Mouse (Mus musculus) gastrocnemius, postnatal 36 days (tissue): ENCODE data around the gene Wdfy3. TPM values are rescaled to one million over a fixed set of nuclear protein-coding genes. Genes with fewer than 3 reads are reported as not detected.

Experiments
- DNase-seq, 2 experiments: peaks; one replicate each; pipeline ENCODE4 v3.0.0; 2022
- intact Hi-C: fragments of 180-260 bp; cut with DNase I; formaldehyde crosslinking; loops from one replicate; pipeline ENCODE4 v1.15.1; 2025
- total RNA-seq, 2 experiments: library from RNA; stranded (reverse); gene quantifications; 2 replicates each; pipeline ENCODE4 v1.2.3; 2021

Gene Wdfy3
- total RNA-seq, 2 experiments from 2014 or later = 18.3 to 21.2 TPM

GRCm38 (mm10) chr5:102061816-102062215 lies 7.9 kb downstream of the Wdfy3 start:
- no peak for DNase-seq
- intact Hi-C loops = no loop called here

DNA sequence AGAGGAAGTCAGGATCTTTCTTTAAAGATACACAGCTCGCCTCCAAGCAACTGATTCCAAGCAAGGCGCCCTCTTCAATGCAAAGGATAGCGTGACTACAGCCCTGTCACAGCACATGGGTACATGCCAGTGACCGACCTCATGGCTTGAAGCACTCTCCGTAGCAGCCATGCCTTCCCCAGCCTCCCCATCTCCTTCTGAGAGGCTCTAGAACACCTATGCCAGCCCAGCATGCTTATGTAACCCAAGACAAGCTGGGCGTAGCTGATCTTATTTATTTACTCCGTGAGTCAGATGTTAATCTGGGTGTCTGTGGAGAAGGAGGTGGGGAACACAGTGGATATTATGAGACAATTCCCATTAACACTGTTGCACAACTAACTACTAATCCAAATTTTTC lies 13.8 kb downstream of the Wdfy3 start:
- DNase-seq = peak in 1 of 2 experiments; percentile 26
- intact Hi-C loops = no loop called here

- DNase-seq = no peak
- intact Hi-C loops = no loop called here
Observed at GRCm38 (mm10) chr5:102055130-102055641, 14.5 kb downstream of the Wdfy3 start.

DNA sequence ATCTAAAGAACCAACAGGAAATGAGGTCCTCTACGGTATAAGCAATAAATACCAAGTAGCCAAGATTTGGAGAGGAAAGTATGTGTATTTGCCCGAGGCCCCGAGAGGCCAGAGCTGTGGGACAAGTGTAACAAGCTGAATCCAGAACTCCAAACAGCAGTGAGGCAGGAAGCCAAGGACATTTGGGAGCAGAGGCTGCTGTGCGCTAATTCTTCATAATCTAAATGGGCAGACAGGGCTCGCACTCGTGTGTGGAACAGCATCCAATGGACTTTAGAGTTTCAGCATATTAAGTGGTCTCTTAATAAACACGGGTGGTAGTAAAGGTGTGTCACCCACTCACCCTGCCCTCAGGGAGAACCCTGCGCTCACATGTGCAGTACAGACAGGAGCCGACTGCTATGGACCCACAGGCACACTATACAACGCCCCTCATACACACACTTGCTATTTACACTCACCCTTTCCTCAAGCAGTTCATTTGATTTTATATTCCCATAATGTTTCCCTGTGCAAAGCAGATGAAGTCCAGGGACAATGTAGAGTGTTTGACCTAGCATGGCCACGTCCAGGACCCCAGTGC lies 15.1 kb downstream of the Wdfy3 start:
- intact Hi-C loops = no loop called here
- peak in 1 of 2 experiments; percentile 26 for DNase-seq

DNA sequence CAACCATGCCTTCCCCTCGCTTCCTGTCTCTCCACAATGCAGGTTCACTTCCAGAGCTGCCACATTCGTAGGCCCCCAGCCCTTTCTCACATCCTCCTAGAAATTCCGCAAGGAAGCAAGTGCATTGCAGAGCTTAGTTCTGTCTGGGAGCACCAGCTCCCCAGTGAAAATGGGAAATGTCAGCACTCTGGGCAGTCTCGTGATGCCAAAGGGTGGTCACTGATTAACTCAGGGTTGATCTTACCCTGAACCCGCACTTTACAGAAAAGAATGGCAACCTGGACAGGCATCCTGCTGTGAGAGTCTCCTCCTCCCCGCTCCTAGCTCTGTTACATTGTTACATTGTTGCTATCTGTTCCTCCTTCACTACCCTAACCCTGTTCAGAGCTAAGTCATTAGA lies 16.8 kb downstream of the Wdfy3 start:
- DNase-seq = no peak
- intact Hi-C loops = no loop called here

GRCm38 (mm10) chr5:102052465-102052864 lies 17.3 kb downstream of the Wdfy3 start:
- DNase-seq = no peak
- intact Hi-C loops = no loop called here

GRCm38 (mm10) chr5:102050677-102051076 lies 19.0 kb downstream of the Wdfy3 start:
- intact Hi-C loops = no loop called here
- DNase-seq = no peak

- intact Hi-C loops = no loop called here
- DNase-seq = no peak
Observed at GRCm38 (mm10) chr5:102048416-102048815, 21.3 kb downstream of the Wdfy3 start.

GRCm38 (mm10) chr5:102046617-102047116 lies 23.1 kb downstream of the Wdfy3 start:
- no peak for DNase-seq
- intact Hi-C loops = no loop called here

GRCm38 (mm10) chr5:102045636-102046616 lies 23.8 kb downstream of the Wdfy3 start:
- DNase-seq = no peak
- intact Hi-C loops = no loop called here

GRCm38 (mm10) chr5:102045177-102045576 lies 24.5 kb downstream of the Wdfy3 start:
- no peak for DNase-seq
- intact Hi-C loops = no loop called here

DNA sequence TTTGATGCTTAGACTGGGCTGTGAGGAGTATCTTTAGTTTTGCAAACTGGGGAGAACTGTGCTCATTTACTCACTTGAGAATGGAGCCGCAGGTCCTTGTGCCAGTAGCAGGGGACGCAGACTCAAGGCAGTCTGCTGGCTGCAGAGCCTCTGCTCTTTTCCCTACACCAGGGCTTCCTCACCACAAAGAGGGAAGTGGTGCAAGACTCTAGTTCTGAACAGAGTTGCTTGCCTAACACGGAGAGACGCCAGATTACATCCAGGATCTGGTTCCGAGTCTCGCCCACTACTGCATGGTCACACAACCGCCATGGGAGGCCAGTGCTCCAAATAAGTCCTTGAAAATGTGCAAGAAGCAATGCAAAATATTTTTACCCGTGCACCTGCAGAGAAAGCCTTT lies 36.4 kb downstream of the Wdfy3 start:
- intact Hi-C loops = no loop called here
- no peak for DNase-seq

DNA sequence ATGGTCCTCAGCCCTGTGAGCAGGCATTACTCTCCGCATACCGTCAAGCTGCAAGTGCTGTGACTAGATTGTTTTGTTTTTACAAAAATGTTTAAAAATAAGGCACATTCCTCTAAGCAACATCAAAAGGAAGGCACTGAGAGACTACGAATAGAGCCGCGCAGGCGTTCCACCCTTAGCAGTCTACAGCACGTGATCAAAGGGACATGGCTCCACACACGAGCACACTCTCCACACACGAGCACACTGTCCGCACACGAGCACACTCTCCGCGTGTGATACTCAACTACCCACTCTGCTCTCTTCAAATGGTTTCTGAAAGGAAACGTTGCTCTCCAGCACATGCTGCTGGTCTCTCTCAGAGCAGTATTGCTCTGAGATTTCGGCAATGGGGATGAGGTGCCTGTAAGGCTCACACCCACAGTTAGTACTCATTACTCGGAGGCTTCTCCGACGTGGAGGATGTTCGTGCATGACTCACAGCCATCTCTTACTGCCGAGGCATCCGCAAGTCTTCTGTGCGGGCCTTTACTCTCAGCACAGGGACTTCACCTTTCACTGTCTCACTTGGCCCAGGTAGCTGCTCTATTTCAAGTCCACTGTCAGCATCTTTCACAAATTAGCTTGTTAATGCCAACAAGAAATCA lies 37.0 kb downstream of the Wdfy3 start:
- no peak for DNase-seq
- intact Hi-C loops = no loop called here

DNA sequence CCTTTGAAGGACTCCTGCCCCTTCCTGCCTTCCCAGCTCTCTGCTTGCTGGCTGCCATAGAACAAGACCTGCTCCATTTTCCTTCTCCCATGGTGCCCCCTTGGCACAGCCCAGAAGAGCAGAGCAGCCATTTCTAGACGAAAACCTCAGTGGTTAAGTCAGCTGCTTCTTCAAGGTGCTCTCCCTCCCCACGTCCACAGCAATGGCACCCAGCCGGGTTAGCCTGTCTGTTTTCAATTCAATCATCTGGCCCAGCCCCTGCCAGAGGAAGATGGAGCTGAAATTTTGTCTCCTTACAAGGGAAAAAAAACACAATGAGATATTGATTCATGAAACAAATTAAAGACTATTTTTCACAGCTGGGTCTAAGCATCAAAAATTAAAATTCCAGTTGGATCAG lies 37.5 kb downstream of the Wdfy3 start:
- DNase-seq = no peak
- intact Hi-C loops = no loop called here

DNA sequence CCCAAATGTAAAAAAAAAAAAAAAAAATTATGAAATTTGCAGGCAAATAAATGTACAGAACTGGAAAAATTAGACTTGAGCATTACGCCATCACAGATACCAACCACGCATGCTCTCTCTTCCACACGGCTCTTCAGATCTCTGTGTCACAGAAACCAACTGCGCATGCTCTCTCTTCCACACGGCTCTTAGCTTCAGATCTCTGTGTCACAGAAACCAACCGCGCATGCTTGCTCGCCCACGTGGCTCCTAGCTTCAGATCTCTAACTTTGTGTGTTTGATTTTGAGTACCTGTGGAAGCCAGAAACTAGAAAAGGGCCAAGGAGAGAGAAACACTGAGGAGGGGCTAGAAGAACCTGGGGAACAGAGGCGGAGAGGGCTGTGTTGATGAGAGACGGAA lies 46.3 kb downstream of the Wdfy3 start:
- DNase-seq = no peak
- intact Hi-C loops = no loop called here

GRCm38 (mm10) chr5:102022018-102022898 lies 47.5 kb downstream of the Wdfy3 start:
- DNase-seq = no peak
- intact Hi-C loops = no loop called here

DNA sequence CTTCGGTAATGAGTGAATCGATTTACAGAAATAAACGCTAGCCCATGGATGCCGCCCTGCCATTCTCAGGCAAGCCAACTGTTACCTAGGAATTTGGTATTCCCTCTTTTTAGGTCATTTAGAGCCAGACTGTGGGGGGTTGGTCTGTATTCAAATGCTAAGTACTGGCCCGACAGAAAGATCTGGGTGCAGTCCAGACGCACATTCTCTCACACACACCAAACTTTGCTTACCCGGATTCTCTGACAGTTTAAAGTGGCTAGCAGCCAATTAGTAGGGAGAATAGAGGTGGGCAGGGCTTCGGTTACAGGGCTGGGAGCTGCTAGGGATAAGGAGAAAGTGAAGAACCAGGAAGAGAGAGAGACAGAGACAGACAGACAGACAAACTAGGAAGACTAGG lies 55.5 kb downstream of the Wdfy3 start:
- no peak for DNase-seq
- intact Hi-C loops = no loop called here

GRCm38 (mm10) chr5:102013781-102014180 lies 55.9 kb downstream of the Wdfy3 start:
- intact Hi-C loops = no loop called here
- no peak for DNase-seq

- no peak for DNase-seq
- intact Hi-C loops = no loop called here
Observed at GRCm38 (mm10) chr5:102010961-102011360, 58.8 kb downstream of the Wdfy3 start.

DNA sequence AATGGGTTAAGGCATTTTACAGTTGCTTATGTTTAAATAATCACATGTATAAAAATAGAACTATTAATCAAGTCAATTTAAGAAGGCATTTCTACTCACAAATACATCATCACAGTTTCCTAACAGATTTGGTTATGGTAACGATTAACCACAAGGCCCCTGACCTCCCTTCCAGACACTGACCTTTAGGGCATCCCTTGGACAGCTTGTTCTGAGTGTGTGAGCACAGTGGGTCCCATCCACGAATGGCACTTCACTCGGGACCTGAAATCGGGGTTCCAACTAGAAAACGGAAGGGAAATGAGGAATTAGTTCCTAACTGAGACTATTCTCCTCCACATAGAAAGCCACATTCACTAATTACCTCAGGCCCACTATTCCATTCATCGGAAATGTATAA lies 60.1 kb downstream of the Wdfy3 start:
- DNase-seq = no peak
- intact Hi-C loops = no loop called here
